Mouse (Mus musculus) testis, adult 2 months (tissue): ENCODE data around the gene Mkrn1.

Experiments used
- CTCF ChIP-seq: fragments of 200-500 bp; IDR thresholded peaks from 2 replicates; pipeline ENCODE4 v1.5.1; 2012; ENCODE audit warnings: low read depth, mild to moderate bottlenecking, inconsistent platforms, low read length, moderate library complexity; ENCODE audit not compliant: control insufficient read depth, insufficient read depth, insufficient replicate concordance
- POLR2A ChIP-seq: fragments of 200-500 bp; IDR thresholded peaks from 2 replicates; pipeline ENCODE4 v1.6.1; 2012; ENCODE audit warnings: low read depth, mild to moderate bottlenecking, inconsistent platforms, low read length, moderate library complexity; ENCODE audit not compliant: control insufficient read depth

DNA sequence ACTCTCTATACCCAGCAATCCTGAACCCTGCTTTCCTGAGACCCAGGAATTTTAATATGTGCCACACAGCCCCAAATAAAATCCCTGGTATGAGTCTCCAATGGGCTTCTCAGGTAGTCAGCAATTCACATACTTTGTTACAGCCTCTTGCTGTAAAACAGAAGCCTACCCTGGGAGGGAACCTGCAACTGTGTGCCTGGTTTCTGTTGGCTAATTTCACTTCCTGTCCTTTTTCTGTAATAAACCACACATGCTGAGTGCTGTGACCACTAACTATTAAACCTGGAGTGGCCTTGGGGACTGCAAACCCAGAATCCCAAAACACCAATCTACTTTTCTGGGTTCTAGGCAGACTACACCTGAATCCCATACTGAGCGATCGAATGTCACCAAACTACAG lies 57.6 kb downstream of the Mkrn1 start:
- TF ChIP-seq CTCF (no peak), POLR2A (no peak)
